Mouse (Mus musculus): ENCODE results near the gene Aebp1.
"Not testable (repeated sequence)": the region's sequence is repeated elsewhere in the genome, so short reads cannot be mapped to it uniquely, and the experiment has no call there.

The Aebp1 gene

GRCm38 (mm10) chr11:5855902-5856301, 5.8 kb upstream of the Aebp1 start:
- no peak for DNase-seq (ENCODE audit: low spot score in 2 of 2)

- DNase-seq (ENCODE audit: low spot score in 2 of 2), result no peak
Measured at GRCm38 (mm10) chr11:5856479-5857130, 5.1 kb upstream of the Aebp1 start.

- no peak for DNase-seq (ENCODE audit: low spot score in 2 of 2)
Measured at GRCm38 (mm10) chr11:5858723-5859122, 3.0 kb upstream of the Aebp1 start.

- no peak for DNase-seq (ENCODE audit: low spot score in 2 of 2)
Measured at GRCm38 (mm10) chr11:5859883-5860550, 1.7 kb upstream of the Aebp1 start.

- DNase-seq (ENCODE audit: low spot score in 2 of 2), result no peak
Measured at GRCm38 (mm10) chr11:5860639-5861038, 1.1 kb upstream of the Aebp1 start.

GRCm38 (mm10) chr11:5862394-5863105, 803 bp downstream of the Aebp1 start:
- no peak for DNase-seq (ENCODE audit: low spot score in 2 of 2)

- no peak for DNase-seq (ENCODE audit: low spot score in 2 of 2)
Measured at GRCm38 (mm10) chr11:5867196-5867595, 5.4 kb downstream of the Aebp1 start.

GRCm38 (mm10) chr11:5868324-5868723, 6.6 kb downstream of the Aebp1 start:
- no peak for DNase-seq (ENCODE audit: low spot score in 2 of 2)

- no peak for DNase-seq (ENCODE audit: low spot score in 2 of 2)
Measured at GRCm38 (mm10) chr11:5869331-5869730, 7.6 kb downstream of the Aebp1 start.

GRCm38 (mm10) chr11:5870069-5870468, 8.3 kb downstream of the Aebp1 start:
- DNase-seq (ENCODE audit: low spot score in 2 of 2), result no peak

GRCm38 (mm10) chr11:5872707-5873106, 11.0 kb downstream of the Aebp1 start:
- no peak for DNase-seq (ENCODE audit: low spot score in 2 of 2)

GRCm38 (mm10) chr11:5873192-5873591, 11.4 kb downstream of the Aebp1 start:
- DNase-seq (ENCODE audit: low spot score in 2 of 2), result no peak

- no peak for DNase-seq (ENCODE audit: low spot score in 2 of 2)
Measured at GRCm38 (mm10) chr11:5877421-5877820, 15.7 kb downstream of the Aebp1 start.

- DNase-seq (ENCODE audit: low spot score in 2 of 2), result peak; percentile 96 to 97
Measured at GRCm38 (mm10) chr11:5877921-5878526, 16.3 kb downstream of the Aebp1 start, which contains the start of gene Pold2. Pold2 (minus strand) TSS chr11:5878292.

- no peak for DNase-seq (ENCODE audit: low spot score in 2 of 2)
Measured at GRCm38 (mm10) chr11:5878661-5879060, 16.9 kb downstream of the Aebp1 start.

- DNase-seq (ENCODE audit: low spot score in 2 of 2), result peak; percentile 24 to 62
Measured at GRCm38 (mm10) chr11:5879905-5880304, 18.2 kb downstream of the Aebp1 start.

GRCm38 (mm10) chr11:5882518-5882917, 20.8 kb downstream of the Aebp1 start:
- DNase-seq (ENCODE audit: low spot score in 2 of 2), result no peak

- peak in 1 of 2 experiments; percentile 72 for DNase-seq (ENCODE audit: low spot score in 2 of 2)
Measured at GRCm38 (mm10) chr11:5886187-5886586, 24.4 kb downstream of the Aebp1 start.

GRCm38 (mm10) chr11:5887250-5887649, 25.5 kb downstream of the Aebp1 start:
- no peak for DNase-seq (ENCODE audit: low spot score in 2 of 2)

GRCm38 (mm10) chr11:5888563-5888962, 26.8 kb downstream of the Aebp1 start:
- DNase-seq (ENCODE audit: low spot score in 2 of 2), result not testable (repeated sequence)

- no peak for DNase-seq (ENCODE audit: low spot score in 2 of 2)
Measured at GRCm38 (mm10) chr11:5892151-5892591, 30.4 kb downstream of the Aebp1 start.

GRCm38 (mm10) chr11:5892810-5893368, 31.1 kb downstream of the Aebp1 start:
- no peak for DNase-seq (ENCODE audit: low spot score in 2 of 2)
